Mouse (Mus musculus) forebrain, embryonic 10.5 days (tissue): ENCODE measurements around the gene Mknk2. TPM values are rescaled to one million over a fixed set of nuclear protein-coding genes. Genes with fewer than 3 reads are reported as not detected.
A peak's percentile ranks its signal among the peaks of the same experiment; 100 is the strongest.
"Not testable (repeated sequence)": the region's sequence is repeated elsewhere in the genome, so short reads cannot be mapped to it uniquely, and the experiment has no call there.

Experiments
- DNase-seq: peaks from one replicate; pipeline ENCODE4 v3.0.0-alpha.2; 2017; ENCODE audit warnings: low spot score; ENCODE audit errors: extremely low spot score
- H3K27ac ChIP-seq: fragments of 300-500 bp; sonication (generic); 2 replicates; pipeline ENCODE4 v1.5.1; 2016; ENCODE audit warnings: mild to moderate bottlenecking
- H3K27me3 ChIP-seq: fragments of 300-500 bp; sonication (generic); 2 replicates; pipeline ENCODE4 v1.6.1; 2016; ENCODE audit warnings: mild to moderate bottlenecking; ENCODE audit not compliant: poor library complexity, severe bottlenecking
- H3K36me3 ChIP-seq: fragments of 300-500 bp; sonication (generic); replicated peaks from 2 replicates; pipeline ENCODE4 v1.6.1; 2016; ENCODE audit warnings: mild to moderate bottlenecking, moderate library complexity
- H3K4me1 ChIP-seq: fragments of 300-500 bp; sonication (generic); 2 replicates; pipeline ENCODE4 v1.6.1; 2016
- H3K4me3 ChIP-seq: fragments of 300-500 bp; sonication (generic); 2 replicates; pipeline ENCODE4 v1.5.1; 2016; ENCODE audit warnings: mild to moderate bottlenecking, moderate library complexity
- H3K9me3 ChIP-seq: fragments of 300-500 bp; sonication (generic); 2 replicates; pipeline ENCODE4 v1.6.1; 2016; ENCODE audit warnings: mild to moderate bottlenecking, moderate library complexity
- WGBS: fragments of 180-500 bp; shearing (Covaris S2); methylation state at CpG from one replicate; pipeline ENCODE4 v1.1.7; 2016; 5-methylcytosine and 5-hydroxymethylcytosine counted together
- polyA plus RNA-seq: library from polyadenylated mRNA; unstranded; fragments of >200 nt; fragmentation: Nextera tagmentation; extraction: Ambion mirVana; gene quantifications from 2 replicates; pipeline ENCODE4 v1.2.1, GENCODE M21; 2016

The Mknk2 gene
- polyA plus RNA-seq, 1 experiment from 2014 or later = 91.0 TPM

DNA sequence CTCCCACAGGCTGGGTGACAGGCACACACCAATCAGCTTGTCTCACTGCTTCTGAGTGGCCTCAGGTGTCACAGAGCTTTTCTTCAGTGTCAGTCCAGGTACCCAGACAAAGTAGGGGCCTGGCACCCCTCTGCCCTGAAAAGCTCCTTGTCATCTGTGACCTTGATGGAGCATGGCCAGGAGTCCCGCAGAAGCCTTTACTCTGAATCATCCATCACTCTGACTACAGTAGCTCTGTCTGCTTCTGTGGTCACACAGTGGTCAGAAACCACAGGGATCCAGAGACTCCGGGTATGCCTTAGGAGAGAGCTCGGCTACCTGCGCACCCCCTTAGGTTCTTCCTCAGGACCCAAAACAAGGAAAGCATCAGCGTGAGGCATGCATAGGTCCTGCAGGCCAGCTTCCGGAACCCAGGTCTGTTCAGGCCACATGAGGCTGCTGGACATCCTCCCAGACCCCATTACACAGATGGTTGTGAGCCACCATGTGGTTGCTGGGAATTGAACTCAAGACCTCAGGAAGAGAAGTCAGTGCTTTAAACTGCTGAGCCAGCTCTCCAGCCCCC, 24.7 kb downstream of the Mknk2 start:
- WGBS = 95% methylated on average over 6 of the region's 6 CpGs

DNA sequence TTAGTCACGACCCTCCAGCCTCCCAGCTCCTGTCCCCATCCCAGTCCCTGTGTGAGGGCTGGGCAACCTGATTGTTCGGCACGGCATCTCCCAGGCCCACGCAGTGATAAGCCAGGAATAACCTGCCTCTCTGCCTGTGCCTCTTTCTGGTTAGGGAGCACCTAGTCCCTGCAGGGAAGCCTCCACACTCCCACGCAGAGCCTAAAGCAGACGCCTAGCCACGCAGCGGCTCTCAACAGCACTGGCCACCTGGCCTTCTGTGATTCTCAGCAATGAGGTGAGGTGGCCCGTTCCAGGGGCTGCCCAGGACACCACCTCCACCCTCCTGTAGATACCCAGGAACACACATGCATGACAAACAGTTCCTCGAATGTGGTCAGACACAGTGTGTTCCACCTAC, 27.5 kb downstream of the Mknk2 start:
- H3K4me3 ChIP-seq = no peak overlapping the region
- peaks cover 22% of the 10 kb centered on the region for H3K4me1 ChIP-seq
- 92% methylated on average over 10 of the region's 10 CpGs for WGBS
- no peak overlapping the region for H3K27ac ChIP-seq
- H3K9me3 ChIP-seq = no peaks in the 10 kb centered on the region
- H3K27me3 ChIP-seq = no peaks in the 10 kb centered on the region
- no peak for DNase-seq
- peaks cover 68% of the 10 kb centered on the region for H3K36me3 ChIP-seq

More for the DNA sequence above, 24.7 kb downstream of the Mknk2 start:
- Histone ChIP-seq H3K36me3 (peaks cover 40% of the 10 kb centered on the region), H3K27me3 (no peaks in the 10 kb centered on the region), H3K9me3 (no peaks in the 10 kb centered on the region), H3K4me3 (no peak overlapping the region; the same call in 1 of the 2 replicates), H3K4me1 (peaks cover 44% of the 10 kb centered on the region), H3K27ac (no peak overlapping the region)
- DNase-seq = no peak

DNA sequence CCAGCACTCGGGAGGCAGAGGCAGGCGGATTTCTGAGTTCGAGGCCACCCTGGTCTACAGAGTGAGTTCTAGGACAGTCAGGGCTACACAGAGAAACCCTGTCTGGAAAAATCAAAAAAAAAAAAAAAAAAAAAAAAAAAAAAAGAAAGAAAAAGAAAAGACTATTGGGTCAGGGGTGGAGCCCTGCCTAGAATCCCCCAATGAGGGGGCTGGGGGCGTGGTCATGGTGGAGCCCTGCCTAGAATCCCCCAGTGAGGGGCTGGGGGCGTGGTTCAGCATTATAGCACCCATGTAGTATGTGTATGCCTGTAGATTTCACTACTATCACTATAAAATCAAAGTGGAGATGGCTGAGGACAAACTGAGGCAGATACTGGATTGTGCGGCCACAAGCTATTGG, 28.0 kb downstream of the Mknk2 start:
- Histone ChIP-seq H3K36me3 (peaks cover 73% of the 10 kb centered on the region), H3K4me1 (peaks cover 17% of the 10 kb centered on the region)
- H3K27ac ChIP-seq, H3K4me3 ChIP-seq, H3K9me3 ChIP-seq, H3K27me3 ChIP-seq, DNase-seq: not testable (repeated sequence)
- WGBS = 90% methylated on average over 6 of the region's 6 CpGs

DNA sequence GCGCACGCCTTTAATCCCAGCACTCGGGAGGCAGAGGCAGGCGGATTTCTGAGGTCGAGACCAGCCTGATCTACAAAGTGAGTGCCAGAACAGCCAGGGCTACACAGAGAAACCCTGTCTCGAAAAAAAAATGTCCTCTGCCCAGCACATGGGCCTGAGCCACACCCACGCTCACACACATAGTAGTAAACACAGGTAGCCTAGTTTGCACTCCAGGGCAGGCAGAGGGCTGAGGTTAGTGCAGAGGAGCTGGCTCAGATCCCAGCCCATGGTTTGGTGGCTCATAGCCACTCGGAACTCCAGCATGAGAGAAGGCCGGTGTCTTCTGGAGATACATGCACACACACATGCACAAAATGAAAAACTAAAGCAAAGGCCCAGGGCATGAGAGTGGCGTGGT, 31.0 kb downstream of the Mknk2 start:
- Histone ChIP-seq H3K36me3 (peaks cover 91% of the 10 kb centered on the region), H3K27ac (no peak overlapping the region), H3K4me3 (no peak overlapping the region), H3K4me1 (peaks cover 7% of the 10 kb centered on the region), H3K27me3 (no peaks in the 10 kb centered on the region), H3K9me3 (no peaks in the 10 kb centered on the region)
- no peak for DNase-seq
- WGBS = 93% methylated on average over 10 of the region's 10 CpGs

DNA sequence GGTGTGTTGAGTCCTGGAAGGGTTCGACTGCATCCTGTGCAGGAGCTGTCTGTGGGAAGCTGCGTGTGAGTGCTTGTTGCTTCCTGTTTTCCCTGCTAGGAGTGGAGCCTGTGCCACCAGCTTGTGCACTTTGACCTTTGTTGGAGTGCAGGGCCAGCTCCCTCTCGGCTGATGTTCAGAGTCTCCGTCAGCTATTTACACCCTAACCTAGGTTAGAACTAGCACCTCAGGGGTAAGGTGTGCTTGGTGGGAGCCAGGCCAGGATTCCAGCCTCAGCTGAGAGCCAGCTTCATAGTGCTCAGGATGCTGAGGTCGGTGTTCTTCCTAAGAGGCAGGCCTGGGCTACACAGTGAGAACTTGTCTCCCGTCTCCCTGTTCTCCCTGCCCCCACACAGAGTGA, 42.6 kb downstream of the Mknk2 start:
- WGBS = 92% methylated on average over 6 of the region's 6 CpGs
- H3K27ac ChIP-seq = no peak overlapping the region
- H3K36me3 ChIP-seq = peaks cover 97% of the 10 kb centered on the region
- no peak for DNase-seq
- no peaks in the 10 kb centered on the region for H3K9me3 ChIP-seq
- no peaks in the 10 kb centered on the region for H3K27me3 ChIP-seq
- H3K4me1 ChIP-seq = no peaks in the 10 kb centered on the region
- no peak overlapping the region for H3K4me3 ChIP-seq

DNA sequence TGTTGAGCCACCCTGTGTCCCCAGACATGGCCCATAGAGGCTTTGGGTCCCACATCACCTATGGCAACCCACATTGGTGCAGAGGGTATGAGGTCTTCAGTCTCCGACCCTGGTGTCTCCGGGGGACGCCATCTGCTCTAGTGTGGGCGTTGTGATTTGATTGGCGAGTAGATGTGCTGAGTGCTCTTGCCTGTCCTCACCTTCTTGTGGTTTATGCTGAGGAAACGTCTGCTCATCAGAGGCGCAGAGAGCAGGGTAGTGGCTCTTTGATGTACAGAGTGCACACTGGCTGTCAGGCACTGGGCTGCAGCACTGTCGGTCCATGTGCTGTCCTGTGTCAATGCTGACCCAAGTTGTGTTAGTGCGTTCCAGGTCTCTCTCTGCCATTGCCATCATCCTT, 49.0 kb downstream of the Mknk2 start:
- peak overlapping the region; percentile 6; the same call in 1 of the 2 replicates for H3K4me3 ChIP-seq
- H3K27me3 ChIP-seq = no peaks in the 10 kb centered on the region
- H3K9me3 ChIP-seq = no peaks in the 10 kb centered on the region
- no peak for DNase-seq
- no peak overlapping the region for H3K27ac ChIP-seq
- peaks cover 76% of the 10 kb centered on the region for H3K36me3 ChIP-seq
- WGBS = 94% methylated on average over 9 of the region's 9 CpGs
- H3K4me1 ChIP-seq = peaks cover 29% of the 10 kb centered on the region

DNA sequence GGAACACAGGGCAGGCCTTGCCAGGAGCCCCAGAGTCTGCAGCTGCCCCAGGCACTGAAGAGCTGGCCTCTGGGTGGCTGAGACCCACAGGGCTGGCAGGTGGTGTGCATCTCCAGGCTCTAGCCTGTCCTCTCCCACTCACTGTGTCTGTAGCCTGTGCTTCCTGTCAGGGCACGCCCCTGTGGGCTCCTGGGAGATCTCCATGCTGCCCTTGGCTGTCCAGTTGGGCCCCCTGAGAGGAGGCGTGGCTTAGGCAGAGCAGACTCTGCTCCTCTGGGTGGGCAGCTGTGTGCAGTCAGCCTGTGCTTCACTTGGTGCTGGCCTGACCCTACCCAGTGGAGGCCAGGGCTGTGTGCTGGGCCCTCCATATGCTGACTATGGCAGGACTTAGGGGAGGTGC, 50.2 kb downstream of the Mknk2 start:
- H3K9me3 ChIP-seq = no peaks in the 10 kb centered on the region
- H3K4me3 ChIP-seq = no peak overlapping the region; the same call in 1 of the 2 replicates
- H3K27ac ChIP-seq = no peak overlapping the region; the same call in 1 of the 2 replicates
- peaks cover 67% of the 10 kb centered on the region for H3K36me3 ChIP-seq
- WGBS = 69% methylated on average over 2 of the region's 2 CpGs
- no peak for DNase-seq
- H3K4me1 ChIP-seq = peaks cover 39% of the 10 kb centered on the region
- no peaks in the 10 kb centered on the region for H3K27me3 ChIP-seq

DNA sequence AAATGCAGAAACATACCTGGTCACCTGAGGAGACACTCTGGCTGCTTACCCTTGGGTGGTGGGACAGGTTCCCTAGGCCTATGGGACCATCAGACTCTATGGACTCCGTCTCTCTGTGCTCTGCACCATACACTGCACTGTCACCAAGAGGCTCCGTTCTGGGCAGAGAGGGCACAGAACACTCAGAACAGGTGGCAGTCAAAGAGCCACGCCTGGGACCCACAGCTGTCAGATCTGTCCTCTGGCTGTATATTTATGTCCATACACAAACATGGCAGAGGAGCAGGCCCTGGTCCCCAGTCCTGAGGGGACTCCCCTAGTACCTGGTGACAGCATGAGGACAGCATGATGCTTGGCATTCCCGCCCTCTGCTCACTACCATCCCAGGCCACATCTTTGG, 52.1 kb downstream of the Mknk2 start:
- 98% methylated on average over 4 of the region's 4 CpGs for WGBS
- peaks cover 48% of the 10 kb centered on the region for H3K4me1 ChIP-seq
- H3K9me3 ChIP-seq = no peaks in the 10 kb centered on the region
- H3K4me3 ChIP-seq = peak overlapping the region; percentile 16; the same call in 1 of the 2 replicates
- no peak overlapping the region for H3K27ac ChIP-seq
- H3K27me3 ChIP-seq = no peaks in the 10 kb centered on the region
- no peak for DNase-seq
- H3K36me3 ChIP-seq = peaks cover 48% of the 10 kb centered on the region

DNA sequence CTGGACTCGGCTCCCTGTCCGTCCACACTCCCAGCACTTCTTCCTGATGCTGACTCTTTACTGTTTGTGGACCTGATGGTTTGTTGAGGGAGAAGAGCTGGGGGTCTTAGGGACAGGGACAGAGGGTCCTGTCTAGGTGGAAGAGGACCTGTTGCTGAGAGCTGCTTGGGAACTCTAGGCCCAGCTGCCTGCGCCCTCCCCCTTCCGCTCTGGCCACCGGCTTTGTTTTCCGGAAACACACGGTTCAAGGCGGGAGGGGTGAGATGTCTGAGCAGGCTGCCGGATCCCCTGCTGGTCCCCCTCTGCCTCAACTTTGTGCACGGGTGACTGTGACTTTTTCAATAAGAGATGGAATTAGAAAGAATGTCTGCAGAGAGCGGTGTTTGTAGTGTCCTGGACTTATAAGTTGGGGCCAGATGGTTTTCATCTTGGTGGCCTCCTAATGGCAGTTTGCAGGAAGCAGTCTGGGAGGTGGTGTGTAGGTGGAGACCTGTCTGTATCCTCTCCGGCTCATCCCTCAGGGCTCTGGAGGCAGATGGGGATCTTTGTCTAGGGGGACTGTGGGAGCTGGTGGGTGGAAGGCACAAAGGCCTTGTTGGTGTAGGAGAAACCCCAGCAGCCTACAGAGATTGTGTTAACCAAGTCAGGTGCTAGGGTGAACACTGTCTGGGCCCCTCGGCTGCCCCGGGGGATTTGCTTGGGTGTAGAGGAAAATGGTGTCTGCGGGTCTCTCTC, 54.3 kb downstream of the Mknk2 start:
- peak; percentile 67 for DNase-seq
- Histone ChIP-seq H3K27me3 (no peaks in the 10 kb centered on the region), H3K4me3 (peak overlapping the region; percentile 84), H3K27ac (peak overlapping the region; percentile 96), H3K4me1 (peaks cover 58% of the 10 kb centered on the region), H3K9me3 (no peaks in the 10 kb centered on the region), H3K36me3 (peaks cover 27% of the 10 kb centered on the region)
- 16% methylated on average over 15 of the region's 15 CpGs for WGBS

DNA sequence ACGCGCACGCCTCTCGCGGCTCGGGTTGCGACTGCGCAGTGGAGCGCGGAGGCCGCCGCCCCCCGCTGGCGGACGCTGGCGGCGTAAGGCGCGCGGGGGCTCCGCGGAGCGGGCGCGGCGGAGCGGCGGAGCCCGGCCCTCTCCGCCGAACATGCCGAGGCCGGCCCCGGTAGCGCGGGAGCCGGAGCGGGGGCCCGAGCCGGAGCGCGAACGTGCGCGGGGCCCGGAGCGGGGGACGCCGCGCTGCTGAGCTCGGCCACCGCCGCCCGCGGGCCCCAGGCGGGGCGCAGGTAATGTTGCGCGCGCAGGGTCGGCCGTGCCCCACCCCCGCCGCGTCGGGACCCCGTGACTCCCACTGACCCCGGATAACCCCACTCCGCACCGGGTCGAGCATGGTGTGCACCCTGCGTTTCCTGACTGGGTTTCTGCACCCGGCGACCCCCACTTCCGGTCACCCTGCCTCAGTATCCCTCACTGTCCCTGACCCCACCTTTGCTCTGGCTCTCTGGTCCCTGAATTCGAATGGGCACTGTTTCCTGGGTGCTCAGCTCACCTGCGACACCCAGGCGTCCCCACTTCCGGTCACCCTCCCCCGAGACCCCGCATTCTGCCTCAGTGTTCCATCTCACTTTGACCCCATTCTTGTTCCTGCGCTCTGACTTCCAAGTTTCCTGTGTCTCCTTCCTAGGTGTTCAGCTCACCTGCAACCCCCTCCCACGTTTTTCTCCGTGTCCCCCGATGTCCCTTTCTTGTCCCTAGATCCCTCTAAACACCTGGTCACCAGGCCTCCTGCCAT, 55.1 kb downstream of the Mknk2 start, which contains the start of gene Csnk1g2:
TSS of gene Csnk1g2 (plus strand) at position 178 of the 796 bp plus-strand sequence.
- peak; percentile 38 for DNase-seq
- Histone ChIP-seq H3K27me3 (no peaks in the 10 kb centered on the region), H3K27ac (peak within 1 kb of the TSS; percentile 96), H3K9me3 (no peaks in the 10 kb centered on the region), H3K4me1 (peaks cover 59% of the 10 kb centered on the region), H3K4me3 (peak within 1 kb of the TSS; percentile 84), H3K36me3 (peaks cover 22% of the 10 kb centered on the region)
- WGBS = under 1% methylated on average over 75 of the region's 85 CpGs

DNA sequence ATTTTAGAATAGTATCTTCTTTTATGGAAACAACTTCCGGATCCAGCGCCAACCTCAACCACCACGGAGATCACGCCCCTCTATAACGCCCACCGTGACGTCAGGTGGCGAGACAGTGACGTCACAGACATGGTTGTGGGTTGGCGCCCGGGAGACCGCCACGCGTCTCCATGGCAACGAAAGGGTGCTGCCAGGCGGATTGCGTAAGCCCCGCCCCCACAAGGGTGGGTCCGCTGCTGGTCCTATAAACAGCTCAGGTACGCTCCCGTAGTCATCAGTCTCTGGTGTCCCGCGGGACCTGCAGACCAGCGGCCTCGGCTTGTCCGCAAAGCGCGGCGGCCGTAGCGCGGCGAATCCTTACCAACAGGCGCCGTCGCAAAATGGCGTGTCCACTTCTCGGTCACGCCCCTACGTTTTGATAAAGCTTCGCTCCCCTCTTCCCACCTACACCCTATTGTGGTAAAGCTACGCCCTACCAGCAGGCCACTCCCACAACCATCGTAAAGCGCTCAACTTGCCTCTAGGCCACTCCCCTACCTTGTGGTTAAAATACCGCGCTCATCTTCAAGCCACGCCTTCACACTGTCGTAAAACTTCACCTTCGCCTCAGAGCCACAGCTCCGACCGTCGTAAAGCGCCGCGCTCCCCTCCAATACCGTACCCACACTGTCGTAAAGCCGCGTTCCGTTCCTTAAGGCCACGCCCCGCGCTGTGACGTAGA, 55.8 kb downstream of the Mknk2 start:
- H3K27me3 ChIP-seq = no peaks in the 10 kb centered on the region
- H3K27ac ChIP-seq = peak overlapping the region; percentile 96
- DNase-seq = peak; percentile 99
- under 1% methylated on average over 64 of the region's 64 CpGs for WGBS
- peak overlapping the region; percentile 84 for H3K4me3 ChIP-seq
- H3K36me3 ChIP-seq = peaks cover 16% of the 10 kb centered on the region
- H3K9me3 ChIP-seq = no peaks in the 10 kb centered on the region
- H3K4me1 ChIP-seq = peaks cover 53% of the 10 kb centered on the region

DNA sequence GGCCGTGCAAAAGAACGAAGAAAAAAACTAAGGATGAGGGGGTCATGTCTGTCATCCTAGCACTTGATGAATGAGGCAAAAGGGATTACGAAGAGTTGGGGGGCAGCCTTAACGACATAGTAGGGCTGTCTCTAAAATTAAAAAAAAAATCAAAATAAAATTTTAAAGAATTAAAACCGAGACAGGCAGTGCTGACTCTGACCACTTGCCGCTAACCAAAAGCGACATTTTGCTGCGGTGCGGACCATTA, 56.3 kb downstream of the Mknk2 start:
- Histone ChIP-seq H3K4me3 (peak overlapping the region; percentile 84), H3K36me3 (peaks cover 16% of the 10 kb centered on the region), H3K27me3 (no peaks in the 10 kb centered on the region), H3K9me3 (no peaks in the 10 kb centered on the region), H3K4me1 (peaks cover 53% of the 10 kb centered on the region), H3K27ac (peak overlapping the region; percentile 96)
- DNase-seq = no peak
- WGBS = 7% methylated on average over 9 of the region's 9 CpGs
